Mouse (Mus musculus) heart, postnatal 0 days (tissue): Measurements from ENCODE around the gene Cnot6l. TPM values are rescaled to one million over a fixed set of nuclear protein-coding genes. Genes with fewer than 3 reads are reported as not detected.

Source experiments
- ATAC-seq: fragments of 200-750 bp; cut with Nextera tagmentation; 2 replicates; pipeline ENCODE4 v1.8.0; 2017; ENCODE audit warnings: low read depth, moderate number of reproducible peaks, moderate library complexity; ENCODE audit not compliant: insufficient read depth
- DNase-seq: peaks from one replicate; pipeline ENCODE4 v3.0.0-alpha.2; 2016; ENCODE audit warnings: low spot score
- H3K27ac ChIP-seq: fragments of 300-500 bp; sonication (generic); 2 replicates; pipeline ENCODE4 v1.5.1; 2014; ENCODE audit warnings: low read depth, mild to moderate bottlenecking
- H3K27me3 ChIP-seq: fragments of 300-500 bp; sonication (generic); 2 replicates; pipeline ENCODE4 v1.6.1; 2014; ENCODE audit warnings: low read length, mixed read lengths; ENCODE audit not compliant: control insufficient read depth, insufficient read depth
- H3K36me3 ChIP-seq: fragments of 300-500 bp; sonication (generic); replicated peaks from 2 replicates; pipeline ENCODE4 v1.6.1; 2014; ENCODE audit warnings: low read length, mixed read lengths; ENCODE audit not compliant: control insufficient read depth, insufficient read depth
- H3K4me1 ChIP-seq: fragments of 300-500 bp; sonication (generic); 2 replicates; pipeline ENCODE4 v1.6.1; 2014; ENCODE audit warnings: antibody characterized with exemption; ENCODE audit not compliant: control insufficient read depth, insufficient read depth
- H3K4me2 ChIP-seq: fragments of 300-500 bp; sonication (generic); 2 replicates; pipeline ENCODE4 v1.6.1; 2014; ENCODE audit warnings: low read depth, mild to moderate bottlenecking, low read length, moderate library complexity
- H3K4me3 ChIP-seq: fragments of 300-500 bp; sonication (generic); 2 replicates; pipeline ENCODE4 v1.5.1; 2014; ENCODE audit warnings: low read depth, low read length
- H3K9ac ChIP-seq: fragments of 300-500 bp; sonication (generic); replicated peaks from 2 replicates; pipeline ENCODE4 v1.6.1; 2014; ENCODE audit warnings: low read depth, low read length, mixed read lengths
- H3K9me3 ChIP-seq: fragments of 300-500 bp; sonication (generic); replicated peaks from 2 replicates; pipeline ENCODE4 v1.6.1; 2016; ENCODE audit warnings: low read length; ENCODE audit not compliant: control insufficient read depth
- CTCF ChIP-seq: IDR thresholded peaks from 2 replicates; pipeline ENCODE4 v1.5.1; 2016; ENCODE audit warnings: antibody characterized with exemption, control low read depth, low read depth
- EP300 ChIP-seq: IDR thresholded peaks from 2 replicates; pipeline ENCODE4 v1.6.1; 2016; ENCODE audit warnings: antibody characterized with exemption, low read depth
- WGBS: fragments of 180-500 bp; shearing (Covaris S2); extraction: QIAGEN DNeasy Blood & Tissue Kit; methylation state at CpG from one replicate; pipeline ENCODE4 v1.1.7; 2014; 5-methylcytosine and 5-hydroxymethylcytosine counted together
- polyA plus RNA-seq: library from polyadenylated mRNA; unstranded; fragments of >200 nt; fragmentation: Nextera tagmentation; extraction: Ambion mirVana; gene quantifications from 2 replicates; pipeline ENCODE4 v1.2.1, GENCODE M21; 2015
- total RNA-seq: library from RNA; depleted of rRNA; stranded (reverse); fragments of >200 nt; gene quantifications from 2 replicates; pipeline ENCODE4 v1.2.3, GENCODE M21; 2014; ENCODE audit warnings: low replicate concordance

Cnot6l gene
- total and polyA plus RNA-seq, 2 experiments from 2014 or later: 17.0 to 17.6 TPM

DNA sequence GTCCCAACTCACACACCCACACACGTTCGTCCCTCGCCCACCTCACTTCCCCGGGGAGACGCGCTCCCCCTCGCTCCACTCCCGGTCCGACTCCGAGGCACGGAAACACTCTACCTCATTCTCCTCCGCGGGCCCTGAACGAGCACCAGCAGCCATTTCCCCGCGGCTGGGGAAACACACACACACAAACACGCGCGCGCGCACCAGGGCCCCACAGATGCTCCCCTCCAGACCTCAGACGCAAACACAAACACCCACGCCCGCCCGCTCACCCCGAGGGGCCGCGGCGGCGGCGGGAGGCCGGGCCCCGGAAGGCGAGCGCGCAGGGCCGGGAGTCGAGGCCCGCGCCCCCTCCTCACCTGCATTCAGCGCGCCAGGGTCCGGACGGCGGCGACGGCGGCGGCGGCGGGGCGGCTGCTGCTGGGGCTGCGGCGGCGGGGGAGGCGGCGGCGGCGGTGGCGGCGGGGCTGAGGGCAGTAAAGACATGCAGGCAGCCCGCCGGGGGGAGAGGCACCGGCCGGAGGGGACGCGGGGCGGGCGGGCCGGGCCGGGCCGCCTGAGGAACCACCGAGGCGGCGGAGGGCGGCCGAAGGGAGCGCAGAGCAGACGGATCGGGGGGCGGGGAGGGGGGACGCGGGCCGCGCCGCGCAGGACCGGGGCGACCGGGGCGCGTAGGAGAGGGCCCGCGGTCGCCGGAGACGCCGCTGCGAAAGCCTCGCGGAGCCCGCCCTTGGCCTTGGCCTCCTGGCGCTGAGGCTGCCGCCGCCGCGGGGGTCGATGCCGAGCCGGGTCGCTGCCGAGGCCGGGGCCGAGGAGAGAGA lies 2.2 kb downstream of the Cnot6l start:
- ATAC-seq (peak; percentile 52), DNase-seq (peak; percentile 40)
- Histone ChIP-seq H3K4me3 (peak overlapping the region; percentile 78), H3K36me3 (no peaks in the 10 kb centered on the region), H3K9me3 (peaks cover 4% of the 10 kb centered on the region; the same call in 1 of the 2 replicates), H3K9ac (peak overlapping the region; percentile 99), H3K4me2 (peak overlapping the region; percentile 94), H3K27ac (peak overlapping the region; percentile 97), H3K4me1 (peaks cover 14% of the 10 kb centered on the region; the same call in 1 of the 2 replicates), H3K27me3 (no peaks in the 10 kb centered on the region)
- TF ChIP-seq CTCF (no peak), EP300 (no peak)
- WGBS: under 1% methylated on average over 86 of the region's 114 CpGs

DNA sequence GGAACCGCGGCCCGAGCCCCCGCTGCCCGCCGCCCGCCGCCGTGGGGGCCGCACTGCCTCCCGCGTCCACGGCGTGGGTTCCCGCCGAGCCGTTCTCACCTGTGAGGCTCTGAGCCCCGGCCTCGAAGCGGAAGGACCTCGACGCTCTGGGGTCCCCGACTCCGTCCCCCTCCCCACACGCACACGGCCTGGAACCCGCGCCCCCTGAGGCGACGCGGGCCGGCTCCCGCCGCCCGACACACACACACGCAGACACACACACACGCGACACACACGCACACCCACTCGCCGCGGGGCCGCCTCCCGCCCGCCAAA lies 2.8 kb downstream of the Cnot6l start:
- H3K36me3 ChIP-seq: no peaks in the 10 kb centered on the region
- ATAC-seq: no peak

DNA sequence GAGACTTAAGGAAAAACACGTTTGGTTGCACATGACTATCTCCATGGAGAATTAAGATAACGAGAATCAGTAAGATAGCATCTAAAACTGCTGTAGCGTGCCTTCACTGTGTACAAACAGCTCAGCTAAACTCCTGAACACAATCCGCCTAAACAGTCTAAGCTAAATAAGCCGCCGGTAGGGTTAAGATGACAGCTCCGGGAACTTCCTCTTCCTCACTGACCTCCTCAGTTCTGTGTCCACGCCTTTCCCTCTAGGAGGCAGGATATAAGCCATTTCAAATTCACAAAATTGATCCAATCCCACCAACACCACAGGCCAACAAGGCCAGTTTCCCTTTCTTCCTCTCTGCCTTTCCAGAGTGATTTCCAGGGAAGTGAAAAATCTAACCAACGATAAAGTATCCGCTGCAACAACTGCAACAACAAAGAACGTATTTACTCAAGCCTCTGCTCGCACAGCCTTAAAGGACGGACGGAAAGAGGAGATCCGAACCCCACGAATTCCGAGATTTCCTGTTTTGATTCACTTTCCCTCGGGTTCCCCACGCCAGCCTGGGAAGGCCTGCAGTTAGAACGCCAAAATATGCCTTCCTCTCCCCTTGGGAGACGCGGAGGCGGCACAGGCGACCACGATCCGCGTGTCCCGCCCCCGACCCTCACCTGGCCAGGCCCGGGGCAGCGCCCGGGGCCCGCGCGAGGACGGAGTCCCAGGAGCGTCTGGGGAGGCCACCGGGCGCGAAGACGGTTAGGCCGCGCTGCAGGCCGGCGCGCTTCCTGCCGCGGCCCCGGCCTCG lies 3.3 kb downstream of the Cnot6l start:
- Histone ChIP-seq H3K4me1 (peaks cover 14% of the 10 kb centered on the region; the same call in 1 of the 2 replicates), H3K9ac (peak overlapping the region; percentile 99), H3K36me3 (no peaks in the 10 kb centered on the region), H3K27me3 (no peaks in the 10 kb centered on the region), H3K4me3 (peak overlapping the region; percentile 78), H3K27ac (peak overlapping the region; percentile 97), H3K4me2 (peak overlapping the region; percentile 94), H3K9me3 (no peaks in the 10 kb centered on the region)
- under 1% methylated on average over 40 of the region's 50 CpGs for WGBS
- ATAC-seq: no peak
- DNase-seq: peak; percentile 64
- TF ChIP-seq EP300: no peak
- TF ChIP-seq CTCF: no peak

More for the DNA sequence above, 2.8 kb downstream of the Cnot6l start:
- peak overlapping the region; percentile 78 for H3K4me3 ChIP-seq
- no peaks in the 10 kb centered on the region for H3K27me3 ChIP-seq
- TF ChIP-seq CTCF (no peak), EP300 (no peak)
- DNase-seq: no peak
- H3K4me2 ChIP-seq: peak overlapping the region; percentile 94
- H3K4me1 ChIP-seq: peaks cover 14% of the 10 kb centered on the region; the same call in 1 of the 2 replicates
- 2% methylated on average over 30 of the region's 45 CpGs for WGBS
- peak overlapping the region; percentile 97 for H3K27ac ChIP-seq
- no peaks in the 10 kb centered on the region for H3K9me3 ChIP-seq
- peak overlapping the region; percentile 99 for H3K9ac ChIP-seq

DNA sequence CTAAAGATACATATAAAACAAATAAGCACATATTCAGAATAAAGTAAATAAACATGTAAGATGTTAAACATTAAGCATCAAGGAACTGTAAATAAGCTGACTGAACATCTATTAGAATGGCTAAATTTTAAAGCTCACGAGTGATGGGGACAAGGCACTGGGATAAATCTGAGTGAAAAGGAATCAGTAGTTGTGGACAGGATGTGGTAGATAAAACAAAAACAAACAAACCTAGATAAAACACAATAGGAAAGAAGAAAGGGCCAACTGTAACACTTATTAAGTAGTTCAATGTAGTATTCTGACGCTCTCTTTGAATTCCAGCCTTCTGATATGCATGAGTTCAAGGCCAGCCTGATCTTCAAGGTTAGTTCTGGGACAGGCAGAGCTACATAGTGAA lies 21.6 kb downstream of the Cnot6l start:
- Histone ChIP-seq H3K9me3 (no peaks in the 10 kb centered on the region), H3K9ac (no peak overlapping the region), H3K4me3 (no peak overlapping the region), H3K4me2 (no peak overlapping the region), H3K4me1 (peaks cover 4% of the 10 kb centered on the region; the same call in 1 of the 2 replicates), H3K27me3 (no peaks in the 10 kb centered on the region), H3K27ac (no peak overlapping the region; the same call in 1 of the 2 replicates), H3K36me3 (no peaks in the 10 kb centered on the region)
- no peak for TF ChIP-seq EP300
- TF ChIP-seq CTCF: no peak
- DNase-seq (no peak), ATAC-seq (no peak)
- 49% methylated on average over 2 of the region's 2 CpGs for WGBS

DNA sequence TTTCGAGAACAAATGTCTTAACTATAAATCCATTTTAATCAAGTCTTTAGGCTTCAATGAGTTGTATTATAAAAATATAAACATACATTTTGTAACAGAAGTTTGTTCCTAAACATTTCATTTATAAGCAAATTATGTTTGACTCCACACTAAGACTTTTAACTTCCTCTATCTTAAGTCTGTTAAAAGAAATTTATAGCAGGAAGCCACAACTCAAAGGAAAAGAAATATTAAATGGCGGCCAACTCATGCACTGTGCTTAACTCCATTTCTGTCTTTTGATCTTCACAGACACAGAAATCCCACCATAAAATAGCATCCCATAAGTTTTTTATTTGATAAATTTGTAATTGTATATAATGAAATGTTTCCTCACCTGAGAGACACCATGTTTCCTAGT lies 33.3 kb downstream of the Cnot6l start:
- Histone ChIP-seq H3K27ac (no peak overlapping the region), H3K27me3 (no peaks in the 10 kb centered on the region), H3K36me3 (peaks cover 12% of the 10 kb centered on the region; the same call in 1 of the 2 replicates), H3K9me3 (no peaks in the 10 kb centered on the region), H3K4me3 (no peak overlapping the region), H3K9ac (no peak overlapping the region), H3K4me2 (no peak overlapping the region), H3K4me1 (peaks cover 4% of the 10 kb centered on the region)
- WGBS: 94% methylated on average over 2 of the region's 2 CpGs
- ATAC-seq: no peak
- TF ChIP-seq EP300 (no peak), CTCF (no peak)
- DNase-seq: no peak
